Mouse (Mus musculus) lung, adult 10 weeks (tissue): ENCODE measurements around the gene Smdt1. TPM values are rescaled to one million over a fixed set of nuclear protein-coding genes. Genes with fewer than 3 reads are reported as not detected.

Experiments used
- polyA plus RNA-seq: library from polyadenylated mRNA; stranded (reverse); fragments of 350-450 nt; fragmentation: Illumina TruSeq; extraction: RNeasy Lipid Tissue Mini Kit (QIAGEN cat#74804); gene quantifications from one replicate; pipeline ENCODE4 v1.2.3, GENCODE M21; 2014; ENCODE audit warnings: low read depth, low replicate concordance; ENCODE audit not compliant: insufficient read depth

Gene Smdt1
- 231 TPM for polyA plus RNA-seq

DNA sequence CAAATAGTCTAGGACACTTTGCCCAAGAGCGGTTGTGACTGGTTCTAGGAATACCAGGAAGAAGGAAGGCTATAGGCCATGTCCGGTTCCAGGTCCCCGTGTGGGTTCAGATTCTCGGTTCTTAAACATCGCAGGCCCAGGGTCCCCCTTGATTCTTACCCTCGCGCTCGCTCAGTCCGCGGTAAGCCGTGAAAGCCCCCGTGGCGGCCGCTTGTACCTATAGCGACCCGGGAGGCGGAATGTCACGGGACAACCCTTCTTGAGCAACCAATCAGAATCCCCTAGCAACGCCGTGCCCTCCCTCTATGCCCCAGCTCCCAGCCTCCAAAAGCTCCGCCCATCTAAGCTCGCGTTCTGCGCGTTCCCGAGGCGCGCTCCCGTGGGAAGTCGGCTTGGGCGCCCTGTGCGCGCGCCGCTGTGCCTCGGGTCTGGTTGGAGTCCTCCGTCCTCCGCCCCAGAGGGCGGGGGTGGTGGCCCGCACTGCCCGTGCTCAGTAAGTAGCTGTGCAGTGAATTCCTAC, at the start of gene Smdt1, which contains the start of the genes Naga and Pheta2:
Gene Smdt1 (plus strand): TSS at position 367 of the 520 bp plus-strand sequence.
Gene Naga (minus strand): TSS at position 333 of the 520 bp plus-strand sequence.
Gene Pheta2 (plus strand): TSS at position 350 of the 520 bp plus-strand sequence.

DNA sequence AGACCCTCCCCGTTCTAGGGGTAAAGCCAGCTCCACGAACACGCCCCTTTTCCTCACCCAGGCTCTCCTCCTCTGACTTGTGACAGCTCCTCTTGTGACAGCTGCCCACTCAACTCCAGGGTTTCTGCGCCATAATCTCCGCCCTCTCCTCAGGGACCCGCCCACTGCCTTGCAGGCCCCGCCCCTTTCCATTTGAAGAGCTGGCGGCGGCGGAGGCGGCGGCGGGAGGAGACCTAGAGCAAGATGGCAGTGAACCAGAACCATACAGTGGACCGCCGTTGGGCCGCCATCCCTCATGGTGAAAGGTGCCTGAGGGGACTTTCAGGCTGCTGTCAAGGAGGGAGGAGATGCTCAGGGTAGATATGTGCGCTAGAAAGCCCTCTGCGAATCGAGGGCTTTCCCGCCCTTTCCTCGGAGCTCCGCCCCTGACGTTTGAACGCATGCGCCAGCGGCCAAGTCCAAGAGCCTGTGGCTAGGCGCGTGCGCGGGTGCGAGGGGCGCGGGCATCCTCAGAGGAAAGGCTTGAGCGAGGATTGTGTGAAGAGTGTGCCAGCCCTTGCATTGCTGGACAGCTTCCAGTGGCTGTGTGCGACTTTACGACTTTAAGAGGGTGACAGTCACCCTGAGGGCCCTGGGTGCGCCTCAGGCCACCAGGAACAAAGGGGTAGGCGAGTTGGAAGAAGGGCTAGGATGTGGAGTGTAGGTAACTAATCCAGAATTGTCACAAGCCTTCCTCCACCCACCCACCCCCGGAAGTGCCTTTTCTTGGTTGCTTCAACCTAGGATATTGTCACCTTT, 39.8 kb upstream of the Smdt1 start, which contains the start of gene Wbp2nl:
Gene Wbp2nl (plus strand): TSS at position 191 of the 798 bp plus-strand sequence.

DNA sequence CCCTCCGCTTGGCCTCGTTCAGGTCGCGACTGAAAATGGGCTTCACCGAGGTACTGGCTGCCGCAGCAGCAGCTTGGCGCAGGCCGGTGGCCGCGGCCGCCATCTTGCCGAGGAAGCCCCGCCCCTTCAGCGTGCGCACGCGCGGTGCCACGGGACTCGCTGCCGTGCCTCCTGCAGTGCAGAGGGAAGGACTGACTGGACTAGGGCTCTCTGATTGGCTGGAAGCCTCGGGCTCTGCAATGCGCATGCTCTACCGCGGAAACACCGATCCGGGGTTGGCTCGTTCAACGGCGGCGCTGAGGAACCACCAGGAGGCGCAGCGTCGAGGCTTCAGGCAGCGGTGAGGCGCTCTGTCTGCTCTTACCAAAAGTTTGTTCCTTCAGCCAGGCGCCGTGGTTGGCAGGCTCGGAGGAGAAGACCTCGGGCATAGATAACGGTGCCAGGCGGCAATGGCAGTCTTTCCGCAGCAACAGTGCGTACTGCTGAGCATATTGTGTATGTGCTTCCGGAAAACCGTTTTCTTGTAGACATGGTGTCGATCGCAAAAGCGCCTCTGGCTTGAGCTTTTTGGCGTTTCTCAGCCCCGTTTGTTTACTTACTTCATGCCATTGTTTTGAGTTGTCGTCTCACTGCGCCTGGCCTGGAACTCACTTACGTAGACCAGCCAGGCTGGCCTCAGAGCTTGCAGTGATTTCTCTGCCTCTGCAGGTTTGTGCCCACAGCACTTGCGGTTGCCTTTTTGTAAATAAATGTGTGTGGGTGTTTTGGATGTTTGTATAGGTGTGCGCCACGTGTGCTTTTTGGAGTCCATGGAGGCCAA, 15.6 kb downstream of the Smdt1 start, which contains the start of gene Ndufa6:
Gene Ndufa6 (minus strand): TSS at position 197 of the 820 bp plus-strand sequence.

DNA sequence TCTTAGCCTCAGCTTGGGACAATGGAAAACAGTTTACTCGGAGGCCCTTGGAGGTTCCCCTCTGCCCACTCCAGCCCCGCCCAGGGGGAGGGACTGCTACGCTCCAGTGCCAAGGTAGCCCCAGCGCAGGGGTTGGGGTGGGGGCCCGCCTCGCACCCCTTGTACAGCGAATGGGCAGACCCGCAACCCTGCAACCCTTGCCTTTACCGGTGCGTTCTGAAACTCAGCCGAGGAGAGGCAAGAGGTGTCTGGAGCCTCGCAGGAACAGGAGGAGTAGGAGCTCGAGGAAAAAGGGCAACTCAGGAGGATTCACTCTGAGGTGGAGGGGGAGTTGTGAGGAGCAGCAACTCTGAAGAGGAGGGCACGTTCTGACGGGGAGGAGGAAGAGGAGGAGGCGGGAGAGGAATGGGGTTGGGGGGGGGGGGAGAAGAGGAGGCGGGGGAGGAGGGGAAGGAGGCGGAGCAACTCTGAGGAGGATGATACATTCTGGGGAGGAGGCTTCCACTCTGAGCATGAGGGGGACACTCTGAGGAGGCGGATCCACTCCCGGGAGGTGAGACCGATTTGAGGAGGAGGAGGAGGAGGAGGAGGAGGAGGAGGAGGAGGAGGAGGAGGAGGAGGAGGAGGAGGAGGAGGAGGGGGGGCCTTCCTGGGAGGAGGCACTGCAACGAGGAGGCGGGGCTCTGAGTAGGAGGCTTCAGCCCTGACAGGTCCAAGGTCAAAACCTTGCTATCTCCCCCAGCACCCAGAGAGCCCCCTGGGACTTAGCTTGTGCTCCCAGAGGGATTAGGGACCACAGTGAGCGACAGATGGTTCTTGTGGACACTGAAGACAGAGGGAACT, 41.3 kb downstream of the Smdt1 start, which contains the start of gene Cyp2d22:
Gene Cyp2d22 (minus strand): TSS at position 390 of the 843 bp plus-strand sequence.

DNA sequence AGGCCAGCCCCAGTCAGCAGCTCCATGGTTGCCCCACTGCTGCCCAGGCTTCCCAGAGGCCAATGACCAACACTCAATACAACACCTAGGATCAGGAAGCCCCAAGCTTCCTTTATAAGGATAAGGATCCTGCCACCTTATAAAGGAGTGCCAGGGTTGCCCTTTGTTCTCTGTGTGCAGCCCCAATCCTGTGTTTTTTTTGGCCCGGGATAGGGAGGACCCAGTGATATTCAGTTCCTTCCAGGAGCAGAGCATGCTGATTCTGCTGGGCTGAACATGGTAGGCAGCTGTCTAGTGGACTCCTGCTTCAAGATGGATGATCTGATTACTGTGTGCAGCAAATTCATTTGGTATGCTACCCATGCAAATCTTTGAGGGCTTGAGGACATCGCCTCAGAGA, 55.2 kb downstream of the Smdt1 start, which contains the start of gene Cyp2d11:
Gene Cyp2d11 (minus strand): TSS at position 101 of the 400 bp plus-strand sequence.

Other genes with a start within 250 kb of the Smdt1 start
- gene Ccdc134, start 211.0 kb upstream of the Smdt1 start, polyA plus RNA-seq, result 10.0 TPM
- gene Srebf2, start 191.8 kb upstream of the Smdt1 start, polyA plus RNA-seq, result 45.6 TPM
- not detected for gene Shisa8, start 126.1 kb upstream of the Smdt1 start, polyA plus RNA-seq
- gene Tnfrsf13c, start 114.6 kb upstream of the Smdt1 start, polyA plus RNA-seq, result 5.0 TPM
- gene Cenpm, start 94.2 kb upstream of the Smdt1 start, polyA plus RNA-seq, result not detected
- not detected for gene 1500009C09Rik, start 86.6 kb upstream of the Smdt1 start, polyA plus RNA-seq
- gene Sept3, start 64.1 kb upstream of the Smdt1 start, polyA plus RNA-seq, result 0.72 TPM
- gene Wbp2nl, start 40.0 kb upstream of the Smdt1 start, polyA plus RNA-seq, result not detected
- 62.8 TPM for gene Naga, start within 50 bp of the Smdt1 start, polyA plus RNA-seq
- gene Pheta2, start within 50 bp of the Smdt1 start, polyA plus RNA-seq, result 1.3 TPM
- 285 TPM for gene Ndufa6, start 15.4 kb downstream of the Smdt1 start, polyA plus RNA-seq
- 29.1 TPM for gene Cyp2d22, start 41.3 kb downstream of the Smdt1 start, polyA plus RNA-seq
- not detected for gene Cyp2d11, start 55.1 kb downstream of the Smdt1 start, polyA plus RNA-seq
- gene Cyp2d10, start 68.2 kb downstream of the Smdt1 start, polyA plus RNA-seq, result not detected
- not detected for gene Cyp2d9, start 94.5 kb downstream of the Smdt1 start, polyA plus RNA-seq
- not detected for gene Cyp2d12, start 216.1 kb downstream of the Smdt1 start, polyA plus RNA-seq